Mouse (Mus musculus) E14TG2a.4 (cell line): ENCODE results near the gene Thsd4.

Experiments used
- H3K27me3 ChIP-seq: 2 replicates; pipeline ENCODE4 v1.6.1; 2014; ENCODE audit warnings: low read length, control low read depth; ENCODE audit not compliant: insufficient read depth
- H3K36me3 ChIP-seq: 2 replicates; pipeline ENCODE4 v1.6.1; 2014; ENCODE audit warnings: low read length, control low read depth; ENCODE audit not compliant: insufficient read depth
- H3K4me1 ChIP-seq: replicated peaks from 2 replicates; pipeline ENCODE4 v1.6.1; 2014; ENCODE audit warnings: low read depth, low read length, control low read depth
- H3K4me3 ChIP-seq: replicated peaks from 2 replicates; pipeline ENCODE4 v1.5.1; 2014; ENCODE audit warnings: mild to moderate bottlenecking, low read length
- H3K9me3 ChIP-seq: 2 replicates; pipeline ENCODE4 v1.6.1; 2014; ENCODE audit warnings: low read length, control low read depth
- CTCF ChIP-seq: conservative IDR thresholded peaks from 2 replicates; pipeline ENCODE4 v1.5.1; 2014; ENCODE audit warnings: low read length
- NANOG ChIP-seq: IDR thresholded peaks from 2 replicates; pipeline ENCODE4 v1.6.1; 2014; ENCODE audit warnings: borderline replicate concordance, low read length, mixed read lengths
- POU5F1 ChIP-seq: IDR thresholded peaks from 2 replicates; pipeline ENCODE4 v1.6.1; 2014; ENCODE audit warnings: low read length, borderline replicate concordance

Gene Thsd4

DNA sequence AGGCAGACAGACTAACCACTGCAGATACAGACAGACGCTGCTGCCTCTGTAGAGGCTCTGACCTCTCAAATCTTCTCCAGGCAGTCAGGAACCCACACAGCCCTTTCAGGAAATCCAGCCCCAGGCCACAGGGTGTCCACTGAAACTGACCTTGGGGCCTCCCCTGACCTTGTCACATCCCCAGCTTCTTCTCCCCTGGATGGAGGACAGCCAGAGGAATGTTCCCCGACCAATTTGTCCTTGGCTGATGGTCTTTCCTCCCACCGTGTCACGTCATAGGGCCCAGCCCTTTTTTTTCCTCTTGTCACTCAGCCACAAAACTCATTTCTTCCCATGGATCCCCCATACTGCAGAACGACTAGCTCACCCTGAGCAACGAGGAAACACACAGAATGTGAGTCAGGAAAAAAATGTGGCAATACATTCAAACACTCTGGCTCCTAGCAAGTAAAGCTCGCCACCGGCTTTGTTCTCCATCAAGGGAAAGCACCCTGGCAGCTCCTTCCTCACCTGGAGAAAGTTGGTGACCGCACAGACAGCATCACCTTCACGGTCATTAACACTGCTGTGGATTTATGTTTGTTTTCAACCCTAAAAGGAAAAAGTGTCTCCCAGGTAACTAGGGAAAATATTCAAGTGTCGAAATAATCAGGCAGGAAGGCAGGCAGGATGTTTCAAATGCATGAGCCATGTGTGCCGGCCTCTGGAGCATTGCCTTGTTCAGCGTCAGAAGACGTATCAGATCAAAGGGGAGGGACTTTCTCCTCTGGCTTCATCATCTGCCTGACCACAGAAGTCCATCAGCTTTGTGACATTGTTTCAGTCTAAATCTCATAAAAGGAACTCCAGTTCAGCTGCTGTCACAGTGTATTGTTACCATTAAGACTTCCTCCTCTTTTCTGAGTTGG is 17.2 kb downstream of the Thsd4 start:
- H3K4me1 ChIP-seq: no peaks in the 10 kb centered on the region
- H3K27me3 ChIP-seq: no peaks in the 10 kb centered on the region
- H3K9me3 ChIP-seq: no peaks in the 10 kb centered on the region
- no peaks in the 10 kb centered on the region for H3K36me3 ChIP-seq
- TF ChIP-seq NANOG (no peak), CTCF (no peak), POU5F1 (no peak)
- no peak overlapping the region for H3K4me3 ChIP-seq

DNA sequence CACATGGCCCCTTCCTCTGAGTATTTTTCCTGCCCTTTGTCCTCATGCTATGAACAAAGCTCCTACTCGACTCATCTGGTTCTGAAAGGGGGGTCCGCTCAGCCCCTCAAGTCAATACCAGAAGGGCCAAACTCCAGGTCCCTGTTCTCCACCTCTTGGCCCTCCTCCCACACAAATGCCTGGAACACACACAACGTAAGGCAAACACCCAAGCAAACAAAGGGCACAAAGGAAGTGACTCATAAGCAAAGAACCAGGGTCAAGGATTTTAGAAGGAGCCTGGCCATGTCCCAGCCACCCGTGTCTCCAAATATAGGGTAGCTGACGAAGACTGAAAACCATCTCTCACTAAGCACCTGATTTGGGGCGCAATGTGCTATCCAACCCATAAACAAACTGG is 19.6 kb downstream of the Thsd4 start:
- no peak overlapping the region for H3K4me3 ChIP-seq
- no peaks in the 10 kb centered on the region for H3K27me3 ChIP-seq
- H3K9me3 ChIP-seq: no peaks in the 10 kb centered on the region
- H3K36me3 ChIP-seq: no peaks in the 10 kb centered on the region
- TF ChIP-seq POU5F1 (no peak), NANOG (no peak), CTCF (no peak)
- H3K4me1 ChIP-seq: no peaks in the 10 kb centered on the region

DNA sequence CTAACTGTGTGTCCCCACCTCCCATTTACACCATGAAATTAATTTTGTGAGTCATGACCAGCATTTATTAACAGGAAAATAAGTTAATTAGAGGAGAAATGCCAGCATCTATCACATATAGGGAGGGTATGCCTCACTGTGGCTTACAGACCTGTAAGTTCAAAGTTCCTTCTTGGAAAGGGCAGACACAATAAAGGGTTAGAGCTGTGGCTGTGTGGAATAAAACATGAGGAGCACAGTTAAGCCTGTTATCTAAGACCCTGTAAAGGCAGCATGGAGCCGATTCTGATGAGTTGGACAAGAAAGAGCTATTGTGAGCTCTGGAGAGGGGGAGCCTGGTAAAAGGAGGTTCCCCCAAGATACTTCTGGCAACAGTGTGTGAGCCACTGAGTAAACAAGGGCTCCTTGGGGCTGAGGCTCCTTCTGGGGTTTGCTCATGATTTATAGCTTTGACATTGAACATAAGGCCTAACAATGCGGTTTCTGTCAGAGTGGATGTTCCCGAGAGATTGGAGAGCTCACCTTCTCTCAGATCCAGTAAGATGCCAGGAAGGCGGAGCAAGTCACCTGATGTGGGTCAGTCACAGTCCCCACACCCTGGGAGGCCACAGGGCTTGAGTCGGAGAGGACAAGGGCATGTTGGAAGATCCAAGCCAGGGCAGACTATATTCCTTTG is 20.2 kb downstream of the Thsd4 start:
- no peaks in the 10 kb centered on the region for H3K9me3 ChIP-seq
- H3K4me3 ChIP-seq: no peak overlapping the region
- TF ChIP-seq CTCF (no peak), NANOG (no peak), POU5F1 (no peak)
- no peaks in the 10 kb centered on the region for H3K4me1 ChIP-seq
- no peaks in the 10 kb centered on the region for H3K36me3 ChIP-seq
- no peaks in the 10 kb centered on the region for H3K27me3 ChIP-seq

DNA sequence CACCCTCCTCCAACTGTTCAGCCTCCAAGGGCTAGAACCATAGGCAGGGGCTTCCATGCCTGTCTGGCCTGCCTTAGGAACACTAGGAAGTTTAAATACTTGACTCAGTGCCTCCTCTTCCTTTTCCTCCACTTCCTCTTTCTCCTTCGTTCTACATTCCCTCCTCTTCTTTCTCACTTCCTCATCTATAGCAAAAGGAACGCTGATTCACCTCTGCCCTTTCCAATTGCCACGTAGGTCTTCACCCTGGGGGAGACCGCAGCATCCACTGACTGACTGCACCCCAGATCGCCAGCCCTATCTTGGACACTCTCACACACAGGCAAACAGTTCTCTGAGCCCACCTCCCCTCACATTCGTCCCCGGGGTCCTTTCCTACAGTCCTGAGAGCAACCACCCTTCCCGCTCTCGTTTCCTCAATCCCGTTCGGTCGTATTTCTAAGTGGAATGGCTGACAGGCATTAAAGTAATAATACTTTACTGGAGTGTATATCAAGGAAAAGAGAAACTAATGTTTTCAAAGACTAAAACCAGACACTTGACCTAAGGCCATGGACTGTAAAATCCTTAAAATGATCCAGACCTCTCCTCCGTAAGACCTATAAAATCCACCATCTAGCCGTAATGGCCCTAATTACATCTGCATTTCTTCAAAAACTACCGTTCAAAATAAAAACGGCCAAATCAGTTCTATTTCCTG is 29.4 kb downstream of the Thsd4 start:
- TF ChIP-seq CTCF (no peak), POU5F1 (no peak)
- H3K36me3 ChIP-seq: no peaks in the 10 kb centered on the region
- H3K27me3 ChIP-seq: peaks cover 22% of the 10 kb centered on the region

DNA sequence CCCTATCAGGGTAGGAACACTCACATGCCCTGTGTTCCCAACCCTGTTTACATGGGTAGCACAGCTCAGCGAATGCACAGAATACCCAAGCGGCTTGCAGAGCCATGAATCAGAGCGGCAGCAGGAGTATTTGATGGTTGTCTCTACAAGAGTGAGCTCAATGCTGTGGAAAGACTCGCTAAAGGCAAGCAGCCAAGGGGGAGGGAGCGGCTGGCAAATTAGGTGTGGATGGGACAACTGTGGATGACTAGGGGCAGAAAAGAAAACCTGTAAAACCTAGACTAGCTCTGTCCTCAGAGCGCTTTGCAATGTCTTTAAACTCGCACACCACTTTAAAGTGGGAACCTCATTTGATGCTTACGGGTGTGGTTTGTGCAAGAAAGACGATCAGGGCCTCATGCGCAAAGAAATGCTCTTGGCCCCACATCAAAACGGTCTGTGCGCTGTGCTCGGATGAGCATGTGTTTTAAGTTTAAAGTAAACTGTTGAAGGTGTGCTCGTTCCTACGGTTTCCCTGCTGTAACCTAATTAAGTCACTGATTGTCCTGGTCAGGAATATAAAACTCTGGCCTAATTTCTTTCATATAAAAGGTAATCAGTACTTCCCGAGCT is 30.3 kb downstream of the Thsd4 start:
- no peak for TF ChIP-seq CTCF
- TF ChIP-seq POU5F1: no peak
- TF ChIP-seq NANOG: no peak
- Histone ChIP-seq H3K36me3 (no peaks in the 10 kb centered on the region), H3K4me3 (no peak overlapping the region), H3K4me1 (no peaks in the 10 kb centered on the region), H3K27me3 (peaks cover 22% of the 10 kb centered on the region), H3K9me3 (no peaks in the 10 kb centered on the region)

More for the DNA sequence above, 29.4 kb downstream of the Thsd4 start:
- Histone ChIP-seq H3K4me1 (no peaks in the 10 kb centered on the region), H3K4me3 (no peak overlapping the region), H3K9me3 (no peaks in the 10 kb centered on the region)

DNA sequence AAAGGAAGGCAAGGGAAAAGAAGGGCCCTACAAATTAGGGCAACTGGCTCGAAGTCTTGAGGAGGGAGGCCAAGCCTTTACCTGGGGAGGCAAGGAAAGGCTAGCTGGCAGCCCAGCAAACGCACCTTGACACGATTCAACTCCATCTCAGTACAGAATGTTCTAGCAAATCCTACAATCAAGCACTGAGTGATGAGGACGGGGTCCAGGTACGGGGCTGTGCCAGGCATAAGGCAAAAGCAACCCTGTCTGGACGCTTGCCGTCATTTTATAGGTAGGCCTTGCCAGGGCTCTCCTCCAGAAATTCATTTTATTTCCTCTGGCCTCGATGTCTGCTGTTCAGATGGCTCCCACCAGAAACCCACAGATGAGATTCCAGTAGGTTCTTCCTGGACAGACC is 30.8 kb downstream of the Thsd4 start:
- Histone ChIP-seq H3K9me3 (no peaks in the 10 kb centered on the region), H3K4me1 (no peaks in the 10 kb centered on the region), H3K4me3 (no peak overlapping the region), H3K36me3 (no peaks in the 10 kb centered on the region), H3K27me3 (peaks cover 22% of the 10 kb centered on the region)
- TF ChIP-seq CTCF (no peak), NANOG (no peak)

DNA sequence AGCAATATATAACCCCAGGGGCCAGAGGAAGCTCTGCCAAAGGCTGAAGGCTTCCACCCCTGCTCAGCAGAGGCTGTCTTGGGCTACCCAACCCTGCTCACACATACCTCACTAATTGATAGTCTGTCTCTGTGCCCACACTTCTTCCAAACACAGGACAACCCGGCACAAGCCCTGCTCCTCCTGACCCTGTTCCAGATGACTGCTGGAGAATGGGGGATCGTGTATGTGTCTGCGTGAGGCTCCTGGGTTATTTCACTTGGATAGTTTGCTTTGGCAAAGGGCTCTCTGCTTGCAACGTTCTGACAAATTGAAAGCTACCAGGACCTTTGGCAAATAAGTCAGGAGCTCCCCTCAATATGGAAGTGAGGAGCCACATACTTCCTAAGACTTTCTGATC is 33.0 kb downstream of the Thsd4 start:
- no peaks in the 10 kb centered on the region for H3K36me3 ChIP-seq
- H3K4me3 ChIP-seq: no peak overlapping the region
- H3K27me3 ChIP-seq: peaks cover 22% of the 10 kb centered on the region
- no peak for TF ChIP-seq POU5F1
- TF ChIP-seq CTCF: no peak
- TF ChIP-seq NANOG: no peak
- H3K4me1 ChIP-seq: no peaks in the 10 kb centered on the region
- no peaks in the 10 kb centered on the region for H3K9me3 ChIP-seq

DNA sequence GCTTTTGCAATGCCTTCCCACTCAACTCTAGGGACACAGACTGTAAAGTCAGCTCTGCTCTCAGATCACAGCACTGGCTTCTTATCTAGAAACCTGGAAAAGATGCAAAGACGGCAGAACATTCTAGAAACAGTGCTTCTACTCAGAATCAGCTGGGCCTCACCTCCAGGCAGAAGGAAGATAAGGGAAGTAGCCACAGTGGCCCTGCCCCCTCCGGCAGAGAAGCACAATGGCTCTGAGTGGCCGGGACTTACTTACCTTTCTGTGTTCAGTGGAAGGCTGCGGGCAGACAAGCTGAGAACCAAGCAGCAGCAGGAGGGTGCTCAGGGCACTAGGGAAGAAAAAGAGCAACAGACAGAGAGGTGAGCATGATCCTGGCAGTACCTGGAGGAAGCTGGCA is 39.7 kb downstream of the Thsd4 start:
- Histone ChIP-seq H3K4me3 (no peak overlapping the region), H3K36me3 (no peaks in the 10 kb centered on the region), H3K4me1 (no peaks in the 10 kb centered on the region), H3K27me3 (no peaks in the 10 kb centered on the region), H3K9me3 (no peaks in the 10 kb centered on the region)
- TF ChIP-seq NANOG (no peak), CTCF (no peak), POU5F1 (no peak)
